Mouse (Mus musculus) intestine, embryonic 14.5 days (tissue): ENCODE measurements at regions not wholly inside any gene's neighbourhood (a gene's known extent, or its start where the extent isn't known, plus 50 kb on each side); places are given as distances from the start of the nearest gene placed in this dataset.

ENCODE experiments used
- ATAC-seq: fragments of 200-750 bp; cut with Nextera tagmentation; replicated peaks from 2 replicates; pipeline ENCODE4 v1.8.0; 2017; ENCODE audit warnings: low read depth, moderate number of reproducible peaks, moderate TSS enrichment, moderate library complexity; ENCODE audit not compliant: low FRiP score, low TSS enrichment
- DNase-seq: peaks from one replicate; pipeline ENCODE4 v3.0.0-alpha.2; 2018; ENCODE audit warnings: low spot score
- H3K27ac ChIP-seq: fragments of 300-500 bp; sonication (generic); 2 replicates; pipeline ENCODE4 v1.5.1; 2014; ENCODE audit warnings: low read depth, mild to moderate bottlenecking, control low read depth
- H3K27me3 ChIP-seq: fragments of 300-500 bp; sonication (generic); replicated peaks from 2 replicates; pipeline ENCODE4 v1.6.1; 2014; ENCODE audit warnings: low read length, control low read depth; ENCODE audit not compliant: control insufficient read depth, insufficient read depth
- H3K36me3 ChIP-seq: fragments of 300-500 bp; sonication (generic); 2 replicates; pipeline ENCODE4 v1.6.1; 2014; ENCODE audit warnings: low read length, control low read depth; ENCODE audit not compliant: control insufficient read depth, insufficient read depth
- H3K4me1 ChIP-seq: fragments of 300-500 bp; sonication (generic); replicated peaks from 2 replicates; pipeline ENCODE4 v1.6.1; 2014; ENCODE audit warnings: low read length, control low read depth, mixed read lengths; ENCODE audit not compliant: control insufficient read depth, insufficient read depth
- H3K4me2 ChIP-seq: fragments of 300-500 bp; sonication (generic); 2 replicates; pipeline ENCODE4 v1.6.1; 2014; ENCODE audit warnings: low read length
- H3K4me3 ChIP-seq: fragments of 300-500 bp; sonication (generic); 2 replicates; pipeline ENCODE4 v1.5.1; 2014; ENCODE audit warnings: low read depth, low read length, control low read depth, mixed read lengths
- H3K9ac ChIP-seq: fragments of 300-500 bp; sonication (generic); 2 replicates; pipeline ENCODE4 v1.6.1; 2014; ENCODE audit warnings: mild to moderate bottlenecking, low read length
- H3K9me3 ChIP-seq: fragments of 300-500 bp; sonication (generic); 2 replicates; pipeline ENCODE4 v1.6.1; 2016; ENCODE audit warnings: low read length, control low read depth; ENCODE audit not compliant: control insufficient read depth
- WGBS: fragments of 180-500 bp; shearing (Covaris S2); extraction: QIAGEN DNeasy Blood & Tissue Kit; methylation state at CpG from one replicate; pipeline ENCODE4 v1.1.7; 2014; 5-methylcytosine and 5-hydroxymethylcytosine counted together

- Histone ChIP-seq H3K9ac (no peak overlapping the region), H3K4me1 (peaks cover 10% of the 10 kb centered on the region), H3K4me2 (no peak overlapping the region), H3K27me3 (no peaks in the 10 kb centered on the region), H3K27ac (no peak overlapping the region), H3K4me3 (no peak overlapping the region), H3K36me3 (no peaks in the 10 kb centered on the region), H3K9me3 (peaks cover 14% of the 10 kb centered on the region; the same call in 1 of the 2 replicates)
- ATAC-seq (no peak), DNase-seq (no peak)
- WGBS = 93% methylated on average over 8 of the region's 8 CpGs
Observed at GRCm38 (mm10) chr4:150775281-150775680, 78.4 kb upstream of the Errfi1 start.

- ATAC-seq = no peak
- 78% methylated on average over 7 of the region's 7 CpGs for WGBS
- Histone ChIP-seq H3K36me3 (no peaks in the 10 kb centered on the region), H3K9me3 (peaks cover 14% of the 10 kb centered on the region; the same call in 1 of the 2 replicates), H3K27ac (no peak overlapping the region), H3K27me3 (no peaks in the 10 kb centered on the region), H3K4me2 (no peak overlapping the region), H3K9ac (no peak overlapping the region), H3K4me3 (no peak overlapping the region), H3K4me1 (peaks cover 13% of the 10 kb centered on the region)
- no peak for DNase-seq
Observed at GRCm38 (mm10) chr4:150774289-150774914, 79.3 kb upstream of the Errfi1 start.

GRCm38 (mm10) chr4:150771922-150772651, 81.6 kb upstream of the Errfi1 start:
- no peak for ATAC-seq
- H3K9me3 ChIP-seq = peaks cover 14% of the 10 kb centered on the region; the same call in 1 of the 2 replicates

GRCm38 (mm10) chr4:150771469-150771868, 82.2 kb upstream of the Errfi1 start:
- no peaks in the 10 kb centered on the region for H3K36me3 ChIP-seq
- peaks cover 12% of the 10 kb centered on the region for H3K4me1 ChIP-seq
- ATAC-seq (no peak), DNase-seq (no peak)
- H3K27me3 ChIP-seq = no peaks in the 10 kb centered on the region
- H3K27ac ChIP-seq = no peak overlapping the region
- no peak overlapping the region for H3K9ac ChIP-seq
- 58% methylated on average over 2 of the region's 2 CpGs for WGBS
- peaks cover 14% of the 10 kb centered on the region; the same call in 1 of the 2 replicates for H3K9me3 ChIP-seq
- no peak overlapping the region for H3K4me2 ChIP-seq
- no peak overlapping the region for H3K4me3 ChIP-seq

More at GRCm38 (mm10) chr4:150771922-150772651, 81.6 kb upstream of the Errfi1 start:
- Histone ChIP-seq H3K9ac (no peak overlapping the region), H3K4me2 (no peak overlapping the region), H3K27me3 (no peaks in the 10 kb centered on the region), H3K27ac (no peak overlapping the region), H3K36me3 (no peaks in the 10 kb centered on the region), H3K4me1 (peaks cover 12% of the 10 kb centered on the region; the same call in 1 of the 2 replicates), H3K4me3 (no peak overlapping the region)
- no peak for DNase-seq
- WGBS = 81% methylated on average over 6 of the region's 6 CpGs

- H3K4me1 ChIP-seq = peaks cover 12% of the 10 kb centered on the region
- H3K4me2 ChIP-seq = no peak overlapping the region
- DNase-seq (no peak), ATAC-seq (0 out of 2 replicates have a peak, but pooled peaks have one; percentile 37)
- peak overlapping the region; percentile 30 for H3K27ac ChIP-seq
- no peak overlapping the region for H3K4me3 ChIP-seq
- no peaks in the 10 kb centered on the region for H3K27me3 ChIP-seq
- H3K9me3 ChIP-seq = peaks cover 9% of the 10 kb centered on the region; the same call in 1 of the 2 replicates
- 26% methylated on average over 7 of the region's 7 CpGs for WGBS
- H3K36me3 ChIP-seq = no peaks in the 10 kb centered on the region
- no peak overlapping the region for H3K9ac ChIP-seq
Observed at GRCm38 (mm10) chr4:150769043-150769442, 84.7 kb upstream of the Errfi1 start.

- H3K4me1 ChIP-seq = peaks cover 19% of the 10 kb centered on the region
- DNase-seq = peak; percentile 78
- no peaks in the 10 kb centered on the region for H3K27me3 ChIP-seq
- H3K4me2 ChIP-seq = peak overlapping the region; percentile 32
- H3K4me3 ChIP-seq = no peak overlapping the region
- 13% methylated on average over 15 of the region's 15 CpGs for WGBS
- peaks cover 6% of the 10 kb centered on the region; the same call in 1 of the 2 replicates for H3K9me3 ChIP-seq
- ATAC-seq = peak; percentile 79
- H3K36me3 ChIP-seq = no peaks in the 10 kb centered on the region
- peak overlapping the region; percentile 20; the same call in 1 of the 2 replicates for H3K9ac ChIP-seq
- H3K27ac ChIP-seq = peak overlapping the region; percentile 78
Observed at GRCm38 (mm10) chr4:150758467-150759237, 95.1 kb upstream of the Errfi1 start.

- DNase-seq (no peak), ATAC-seq (no peak)
- no peaks in the 10 kb centered on the region for H3K27me3 ChIP-seq
- H3K36me3 ChIP-seq = no peaks in the 10 kb centered on the region
- peak overlapping the region; percentile 32; the same call in 1 of the 2 replicates for H3K4me2 ChIP-seq
- H3K4me3 ChIP-seq = no peak overlapping the region
- H3K9ac ChIP-seq = 0 out of 2 replicates have a peak overlapping the region, but pooled peaks have one; percentile 20
- H3K27ac ChIP-seq = peak overlapping the region; percentile 78
- H3K9me3 ChIP-seq = peaks cover 6% of the 10 kb centered on the region; the same call in 1 of the 2 replicates
- H3K4me1 ChIP-seq = peaks cover 19% of the 10 kb centered on the region
- 22% methylated on average over 10 of the region's 10 CpGs for WGBS
Observed at GRCm38 (mm10) chr4:150757815-150758426, 95.8 kb upstream of the Errfi1 start.

- no peaks in the 10 kb centered on the region for H3K27me3 ChIP-seq
- H3K9me3 ChIP-seq = peaks cover 6% of the 10 kb centered on the region; the same call in 1 of the 2 replicates
- no peak overlapping the region for H3K4me3 ChIP-seq
- H3K36me3 ChIP-seq = no peaks in the 10 kb centered on the region
- 77% methylated on average over 10 of the region's 10 CpGs for WGBS
- peak overlapping the region; percentile 78 for H3K27ac ChIP-seq
- ATAC-seq = no peak
- no peak overlapping the region for H3K4me2 ChIP-seq
- H3K9ac ChIP-seq = no peak overlapping the region
- no peak for DNase-seq
- peaks cover 19% of the 10 kb centered on the region for H3K4me1 ChIP-seq
Observed at GRCm38 (mm10) chr4:150757291-150757741, 96.4 kb upstream of the Errfi1 start.
